Mouse (Mus musculus) stomach, postnatal 0 days (tissue): ENCODE data around the gene D10Jhu81e. TPM values are rescaled to one million over a fixed set of nuclear protein-coding genes. Genes with fewer than 3 reads are reported as not detected.

Experiments
- ATAC-seq: fragments of 200-750 bp; cut with Nextera tagmentation; 2 replicates; pipeline ENCODE4 v1.8.0; 2017; ENCODE audit not compliant: low FRiP score, low TSS enrichment
- DNase-seq: peaks from one replicate; pipeline ENCODE4 v3.0.0-alpha.2; 2016; ENCODE audit warnings: low spot score
- H3K27ac ChIP-seq: fragments of 300-500 bp; sonication (generic); replicated peaks from 2 replicates; pipeline ENCODE4 v1.5.1; 2014; ENCODE audit warnings: mild to moderate bottlenecking, control low read depth
- H3K27me3 ChIP-seq: fragments of 300-500 bp; sonication (generic); 2 replicates; pipeline ENCODE4 v1.6.1; 2014; ENCODE audit warnings: low read length; ENCODE audit not compliant: control insufficient read depth, insufficient read depth
- H3K36me3 ChIP-seq: fragments of 300-500 bp; sonication (generic); 2 replicates; pipeline ENCODE4 v1.6.1; 2014; ENCODE audit warnings: low read length, mixed read lengths; ENCODE audit not compliant: control insufficient read depth, insufficient read depth
- H3K4me1 ChIP-seq: fragments of 300-500 bp; sonication (generic); replicated peaks from 2 replicates; pipeline ENCODE4 v1.6.1; 2014; ENCODE audit warnings: antibody characterized with exemption; ENCODE audit not compliant: control insufficient read depth, insufficient read depth
- H3K4me2 ChIP-seq: fragments of 300-500 bp; sonication (generic); replicated peaks from 2 replicates; pipeline ENCODE4 v1.6.1; 2014; ENCODE audit warnings: low read depth, mild to moderate bottlenecking, control low read depth, moderate library complexity
- H3K4me3 ChIP-seq: fragments of 300-500 bp; sonication (generic); 2 replicates; pipeline ENCODE4 v1.5.1; 2014; ENCODE audit warnings: low read depth, low read length, control low read depth
- H3K9ac ChIP-seq: fragments of 300-500 bp; sonication (generic); 2 replicates; pipeline ENCODE4 v1.6.1; 2014; ENCODE audit warnings: mild to moderate bottlenecking, low read length, control low read depth, mixed read lengths
- H3K9me3 ChIP-seq: fragments of 300-500 bp; sonication (generic); 2 replicates; pipeline ENCODE4 v1.6.1; 2016; ENCODE audit warnings: low read length; ENCODE audit not compliant: control insufficient read depth
- CTCF ChIP-seq: IDR thresholded peaks from 2 replicates; pipeline ENCODE4 v1.5.1; 2016; ENCODE audit warnings: antibody characterized with exemption, low read depth, mild to moderate bottlenecking, moderate library complexity
- EP300 ChIP-seq: optimal IDR thresholded peaks from 2 replicates; pipeline ENCODE3; 2016; ENCODE audit warnings: antibody characterized with exemption
- WGBS: fragments of 180-500 bp; shearing (Covaris S2); extraction: QIAGEN DNeasy Blood & Tissue Kit; methylation state at CpG from one replicate; pipeline ENCODE4 v1.1.7; 2014; 5-methylcytosine and 5-hydroxymethylcytosine counted together
- polyA plus RNA-seq: library from polyadenylated mRNA; unstranded; fragments of >200 nt; fragmentation: Nextera tagmentation; extraction: Ambion mirVana; gene quantifications from 2 replicates; pipeline ENCODE4 v1.2.1, GENCODE M21; 2015

Gene D10Jhu81e
- polyA plus RNA-seq, 1 experiment from 2014 or later, result 28.4 TPM

DNA sequence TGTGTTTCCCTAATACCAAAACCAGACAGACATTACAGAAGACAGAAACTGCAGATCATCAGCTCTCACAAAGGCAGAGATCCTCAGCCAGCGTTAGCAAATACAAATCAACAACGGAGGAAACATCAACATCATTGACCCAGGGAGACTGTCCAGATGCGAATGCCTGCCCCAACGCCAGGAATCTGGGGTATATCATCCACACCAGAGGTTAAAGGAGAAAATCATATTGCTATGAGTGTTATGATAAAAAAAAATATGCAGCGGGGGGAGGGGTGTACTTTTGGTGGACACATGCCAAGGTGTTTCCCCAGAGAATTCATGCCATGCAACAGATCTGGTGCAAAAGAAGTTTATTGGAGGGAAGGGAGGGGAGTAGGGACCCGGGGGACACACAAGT is 12.7 kb downstream of the D10Jhu81e start:
- Histone ChIP-seq H3K9ac (no peak overlapping the region), H3K36me3 (no peaks in the 10 kb centered on the region), H3K4me1 (0 out of 2 replicates have a peak, but pooled peaks cover 3% of the 10 kb centered on the region), H3K27ac (no peak overlapping the region), H3K4me3 (no peak overlapping the region), H3K9me3 (no peaks in the 10 kb centered on the region), H3K4me2 (no peak overlapping the region), H3K27me3 (no peaks in the 10 kb centered on the region)
- ATAC-seq (no peak), DNase-seq (no peak)
- no peak for TF ChIP-seq CTCF
- TF ChIP-seq EP300, result no peak
- 59% methylated on average over 6 of the region's 6 CpGs for WGBS

- H3K4me1 ChIP-seq, result no peaks in the 10 kb centered on the region
- no peak overlapping the region for H3K9ac ChIP-seq
- no peak; the same call in 1 of the 2 replicates for ATAC-seq
- WGBS, result 65% methylated on average over 10 of the region's 10 CpGs
- H3K36me3 ChIP-seq, result no peaks in the 10 kb centered on the region
- H3K4me3 ChIP-seq, result no peak overlapping the region
- TF ChIP-seq CTCF (no peak), EP300 (no peak)
- DNase-seq, result no peak
- no peak overlapping the region for H3K4me2 ChIP-seq
- no peaks in the 10 kb centered on the region for H3K27me3 ChIP-seq
- H3K9me3 ChIP-seq, result no peaks in the 10 kb centered on the region
- H3K27ac ChIP-seq, result peak overlapping the region; percentile 30; the same call in 1 of the 2 replicates
Measured at GRCm38 (mm10) chr10:78148834-78149766, 20.5 kb downstream of the D10Jhu81e start.

DNA sequence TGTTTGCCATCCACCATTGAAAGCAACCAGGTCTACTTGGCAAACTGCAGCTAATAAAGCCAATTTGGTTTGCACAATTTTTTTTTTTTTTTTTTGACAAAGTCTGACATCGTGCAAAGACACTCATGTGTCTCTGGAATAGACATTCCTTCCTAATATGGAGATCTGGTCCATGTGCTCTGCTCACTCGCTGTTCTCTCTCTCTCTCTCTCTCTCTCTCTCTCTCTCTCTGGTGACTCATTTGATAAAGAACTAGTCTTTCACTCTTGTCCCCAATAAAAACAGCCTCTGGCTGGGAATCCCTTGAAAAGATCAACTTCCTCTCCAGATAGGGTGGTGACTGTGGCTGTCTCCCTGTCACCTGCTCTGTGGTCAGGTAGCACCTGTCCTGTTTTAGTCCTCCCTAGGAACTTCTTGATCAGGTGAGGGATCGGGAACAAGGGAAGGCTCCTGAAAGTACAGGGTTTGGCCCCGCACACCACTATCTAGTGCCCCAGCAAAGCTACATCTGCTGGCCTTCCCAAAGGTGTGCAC is 21.6 kb downstream of the D10Jhu81e start:
- no peak for DNase-seq
- no peak for TF ChIP-seq EP300
- TF ChIP-seq CTCF, result no peak
- Histone ChIP-seq H3K27ac (peak overlapping the region; percentile 30; the same call in 1 of the 2 replicates), H3K9me3 (no peaks in the 10 kb centered on the region), H3K4me1 (no peaks in the 10 kb centered on the region), H3K36me3 (no peaks in the 10 kb centered on the region), H3K4me2 (no peak overlapping the region), H3K4me3 (no peak overlapping the region), H3K27me3 (no peaks in the 10 kb centered on the region), H3K9ac (no peak overlapping the region)
- WGBS, result 54% methylated on average over 4 of the region's 4 CpGs
- 0 out of 2 replicates have a peak, but pooled peaks have one; percentile 25 for ATAC-seq

GRCm38 (mm10) chr10:78143727-78144505 is 25.7 kb downstream of the D10Jhu81e start:
- no peak overlapping the region for H3K9ac ChIP-seq
- 37% methylated on average over 8 of the region's 8 CpGs for WGBS

GRCm38 (mm10) chr10:78140843-78141242 is 28.7 kb downstream of the D10Jhu81e start:
- no peaks in the 10 kb centered on the region for H3K27me3 ChIP-seq
- H3K27ac ChIP-seq, result no peak overlapping the region
- H3K4me3 ChIP-seq, result no peak overlapping the region
- H3K4me2 ChIP-seq, result no peak overlapping the region
- TF ChIP-seq CTCF (no peak), EP300 (no peak)
- no peak for ATAC-seq
- DNase-seq, result no peak
- no peaks in the 10 kb centered on the region for H3K4me1 ChIP-seq
- H3K9me3 ChIP-seq, result no peaks in the 10 kb centered on the region
- WGBS, result 64% methylated on average over 3 of the region's 3 CpGs
- no peaks in the 10 kb centered on the region for H3K36me3 ChIP-seq
- H3K9ac ChIP-seq, result no peak overlapping the region

More at GRCm38 (mm10) chr10:78143727-78144505, 25.7 kb downstream of the D10Jhu81e start:
- no peak for TF ChIP-seq CTCF
- TF ChIP-seq EP300, result no peak
- Histone ChIP-seq H3K27ac (peak overlapping the region; percentile 20; the same call in 1 of the 2 replicates), H3K27me3 (no peaks in the 10 kb centered on the region), H3K4me2 (no peak overlapping the region), H3K4me3 (no peak overlapping the region), H3K9me3 (no peaks in the 10 kb centered on the region), H3K4me1 (no peaks in the 10 kb centered on the region), H3K36me3 (no peaks in the 10 kb centered on the region)
- ATAC-seq (peak; percentile 77), DNase-seq (no peak)
